Mouse (Mus musculus): ENCODE measurements around the gene Tmem26.

GRCm38 (mm10) chr10:68695760-68696336 lies 27.6 kb upstream of the Tmem26 start:
- TF ChIP-seq ZC3H11A (IDR thresholded peaks at IDR 0.05; ENCODE audit: borderline replicate concordance, low read depth, low read length), result no peak
- TF ChIP-seq ZNF384 (IDR thresholded peaks at IDR 0.05; ENCODE audit: low read depth, low read length), result no peak

Data from ES-E14 (cell line).